Comparison of ENCODE assay signal across 14 mouse cellular contexts in the genomic region with DNA sequence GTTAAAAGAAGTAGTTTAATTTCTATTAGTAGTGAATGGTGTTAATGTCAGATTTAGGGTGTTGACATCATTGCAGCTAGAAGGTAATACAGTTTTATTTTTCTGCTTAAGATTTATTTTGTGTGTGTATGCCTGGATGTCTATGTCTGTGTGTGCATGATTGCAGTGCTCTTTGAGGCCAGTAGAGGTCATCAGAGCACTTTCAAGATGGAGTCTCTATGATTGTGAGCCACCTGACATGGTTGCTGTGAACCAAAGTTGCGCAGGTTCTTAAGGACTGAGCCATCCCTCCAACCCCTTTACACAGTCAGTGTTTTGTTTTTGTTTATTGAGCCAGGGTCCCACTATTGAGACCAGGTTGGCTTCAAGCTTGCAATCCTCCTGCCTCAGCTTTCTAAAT. TPM values are rescaled to one million over a fixed set of nuclear protein-coding genes. Genes with fewer than 3 reads are reported as not detected.
DNase-seq lines count a peak whose midpoint lies in the region; ATAC-seq and TF ChIP-seq lines count a peak whose summit lies in the region.
"Had no signal": no experiment of that assay in that cellular context is flagged by ENCODE, and none has a peak within 500 bp of the region (broad histone marks: within the 10 kb centered on the region; RNA-seq: fewer than 3 reads in every experiment).

No protein-coding gene starts in this region.

- H3K9ac ChIP-seq in intestine, postnatal 0 days (ENCODE audit: low read depth, low read length), result no peak overlapping the region
- H3K9ac ChIP-seq in intestine, embryonic 16.5 days (ENCODE audit: low read depth, low read length), result no peak overlapping the region
- H3K9ac ChIP-seq in CH12.LX (ENCODE audit: insufficient read depth, low read depth), result no peak overlapping the region
- no peak overlapping the region for H3K9ac ChIP-seq in hindbrain, embryonic 16.5 days (ENCODE audit: low read depth, low read length)
- H3K9ac ChIP-seq: hindbrain, embryonic 13.5 days; liver, embryonic 15.5 days had no signal

- peak; percentile 59 for TF ChIP-seq CTCF in intestine, postnatal 0 days (IDR thresholded peaks at IDR 0.05; ENCODE audit: low read depth)
- peak; percentile 40 to 79; a peak in 2 of 4 replicates for TF ChIP-seq CTCF in CH12.LX (conservative IDR thresholded peaks at IDR 0.05 in 1 of 2, IDR thresholded peaks at IDR 0.05 in 1 of 2; ENCODE audit: low read depth in 2 of 2, low read length in 2 of 2)
- TF ChIP-seq CTCF in cortical plate, adult 2 months (IDR thresholded peaks at IDR 0.05; ENCODE audit: extremely low read depth, insufficient read depth, low read length), result peak; percentile 39

- dilution Hi-C loops in CH12.LX (cut with MboI; ENCODE audit: extremely low pct_ligation_motif_present, extremely low pct_unique_long_range_greater_than_20kb, low sequenced_read_pairs), result no loop called here

- no peaks in the 10 kb centered on the region for H3K4me1 ChIP-seq in intestine, postnatal 0 days (replicated peaks; ENCODE audit: control insufficient read depth, insufficient read depth, low read length)
- 0 out of 2 replicates have a peak, but pooled peaks cover 3% of the 10 kb centered on the region for H3K4me1 ChIP-seq in intestine, embryonic 16.5 days (ENCODE audit: control insufficient read depth, insufficient read depth, low read length)
- peaks cover 7 to 16% of the 10 kb centered on the region in 2 experiments; a peak in 3 of 4 replicates for H3K4me1 ChIP-seq in CH12.LX (ENCODE audit: control insufficient read depth in 1 of 2, insufficient read depth in 2 of 2)
- no peaks in the 10 kb centered on the region for H3K4me1 ChIP-seq in cortical plate, adult 2 months (ENCODE audit: control insufficient read depth, insufficient read depth, low read length)
- no peaks in the 10 kb centered on the region for H3K4me1 ChIP-seq in hindbrain, embryonic 16.5 days (ENCODE audit: control insufficient read depth, insufficient read depth, low read depth, low read length)
- H3K4me1 ChIP-seq: hindbrain, embryonic 13.5 days had no signal

- TF ChIP-seq EP300 in CH12.LX (IDR thresholded peaks at IDR 0.05; ENCODE audit: low read length), result no peak

- no peaks in the 10 kb centered on the region; the same call in 1 of the 2 replicates for H3K79me2 ChIP-seq in CH12.LX (replicated peaks; ENCODE audit: control insufficient read depth, extremely low read depth, insufficient read depth, poor library complexity, severe bottlenecking)

- no peaks in the 10 kb centered on the region for H3K27me3 ChIP-seq in intestine, postnatal 0 days (replicated peaks; ENCODE audit: control insufficient read depth, insufficient read depth, low read length)
- H3K27me3 ChIP-seq in intestine, embryonic 16.5 days (replicated peaks; ENCODE audit: control insufficient read depth, insufficient read depth, low read length), result no peaks in the 10 kb centered on the region
- no peaks in the 10 kb centered on the region for H3K27me3 ChIP-seq in CH12.LX (replicated peaks)
- H3K27me3 ChIP-seq in hindbrain, embryonic 16.5 days (replicated peaks; ENCODE audit: control insufficient read depth, insufficient read depth, low read length), result no peaks in the 10 kb centered on the region
- H3K27me3 ChIP-seq: hindbrain, embryonic 13.5 days had no signal

- in situ Hi-C loops in CH12.LX (cut with MboI; ENCODE audit: low pct_ligation_motif_present, low pct_unique_long_range_greater_than_20kb, low sequenced_read_pairs), result no loop called here

- peak; percentile 80 for TF ChIP-seq RAD21 in CH12.LX (IDR thresholded peaks at IDR 0.05; ENCODE audit: low read depth, low read length)

- H3K27ac ChIP-seq in intestine, postnatal 0 days (ENCODE audit: low read depth, low read length), result no peak overlapping the region
- H3K27ac ChIP-seq in intestine, embryonic 16.5 days (ENCODE audit: low read length), result no peak overlapping the region
- H3K27ac ChIP-seq in CH12.LX (ENCODE audit: insufficient read depth, low read depth), result no peak overlapping the region
- H3K27ac ChIP-seq in cortical plate, adult 2 months (ENCODE audit: insufficient read depth, low read length), result no peak overlapping the region
- H3K27ac ChIP-seq in hindbrain, embryonic 16.5 days (ENCODE audit: low read depth, low read length), result no peak overlapping the region
- H3K27ac ChIP-seq: hindbrain, embryonic 13.5 days; liver, embryonic 15.5 days had no signal

- no peak for TF ChIP-seq POLR2A in CH12.LX (IDR thresholded peaks at IDR 0.05; ENCODE audit: low read depth, low read length)
- TF ChIP-seq POLR2A in cortical plate, adult 2 months (IDR thresholded peaks at IDR 0.05; ENCODE audit: extremely low read depth, insufficient read depth, low read length), result no peak

- H3K4me3 ChIP-seq in intestine, postnatal 0 days (ENCODE audit: low read depth, low read length), result no peak overlapping the region
- H3K4me3 ChIP-seq in intestine, embryonic 16.5 days (ENCODE audit: low read length), result no peak overlapping the region
- no peak overlapping the region for H3K4me3 ChIP-seq in CH12.LX (replicated peaks in 1 of 3; ENCODE audit: low read depth in 2 of 3, low read length in 2 of 3, poor library complexity in 1 of 3)
- H3K4me3 ChIP-seq in cortical plate, adult 2 months (ENCODE audit: insufficient read depth, low read length), result no peak overlapping the region
- H3K4me3 ChIP-seq in hindbrain, embryonic 16.5 days (ENCODE audit: low read length), result no peak overlapping the region
- H3K4me3 ChIP-seq: hindbrain, embryonic 13.5 days; liver, embryonic 15.5 days; myocyte had no signal

- no peaks in the 10 kb centered on the region for H3K9me3 ChIP-seq in intestine, postnatal 0 days (ENCODE audit: control insufficient read depth)
- H3K9me3 ChIP-seq in intestine, embryonic 16.5 days (ENCODE audit: control insufficient read depth, low read length), result no peaks in the 10 kb centered on the region; the same call in 1 of the 2 replicates
- H3K9me3 ChIP-seq in CH12.LX (replicated peaks; ENCODE audit: low read length), result peaks cover 6% of the 10 kb centered on the region
- H3K9me3 ChIP-seq in hindbrain, embryonic 16.5 days (ENCODE audit: control insufficient read depth, low read length), result no peaks in the 10 kb centered on the region
- H3K9me3 ChIP-seq: hindbrain, embryonic 13.5 days; liver, embryonic 15.5 days had no signal

- no peak for ATAC-seq in intestine, postnatal 0 days
- no peak for ATAC-seq in intestine, embryonic 16.5 days
- ATAC-seq in hindbrain, embryonic 16.5 days, result no peak

- WGBS in intestine, postnatal 0 days, result 100% methylated on average over 1 of the region's 1 CpGs
- 94% methylated on average over 1 of the region's 1 CpGs for WGBS in intestine, embryonic 16.5 days
- WGBS in hindbrain, embryonic 16.5 days, result 94% methylated on average over 1 of the region's 1 CpGs

- no peak overlapping the region for H3K4me2 ChIP-seq in intestine, postnatal 0 days (replicated peaks; ENCODE audit: low read depth)
- no peak overlapping the region for H3K4me2 ChIP-seq in intestine, embryonic 16.5 days (ENCODE audit: low read depth, low read length)
- no peak overlapping the region for H3K4me2 ChIP-seq in CH12.LX (ENCODE audit: insufficient read depth, low read depth, poor library complexity, severe bottlenecking)
- H3K4me2 ChIP-seq in hindbrain, embryonic 16.5 days (ENCODE audit: low read length), result no peak overlapping the region
- H3K4me2 ChIP-seq: hindbrain, embryonic 13.5 days; liver, embryonic 15.5 days had no signal

- DNase-seq in 3T3-L1 (ENCODE audit: low read depth, low spot score) (peak; percentile 63), CH12.LX (ENCODE audit: extremely low read depth) (no peak)
- no peak for DNase-seq in kidney, postnatal 25 days
- DNase-seq in lung, postnatal 4 days, result no peak
- DNase-seq: cerebellum, adult 9-10 months; layer of hippocampus, adult 9-11 months; thymus, adult 18-20 months had no signal

- H3K36me3 ChIP-seq in intestine, postnatal 0 days (ENCODE audit: control insufficient read depth, insufficient read depth), result peaks cover 4% of the 10 kb centered on the region; the same call in 1 of the 2 replicates
- no peaks in the 10 kb centered on the region for H3K36me3 ChIP-seq in intestine, embryonic 16.5 days (ENCODE audit: control insufficient read depth, insufficient read depth, low read length)
- H3K36me3 ChIP-seq in CH12.LX (replicated peaks in 1 of 2; ENCODE audit: control insufficient read depth in 1 of 2, insufficient read depth in 1 of 2, low read length in 1 of 2), result peaks cover 7 to 11% of the 10 kb centered on the region in 2 experiments
- H3K36me3 ChIP-seq in hindbrain, embryonic 16.5 days (ENCODE audit: control insufficient read depth, insufficient read depth, low read length), result no peaks in the 10 kb centered on the region

TF ChIP-seq in CH12.LX, 34 proteins besides CTCF, POLR2A, EP300 and RAD21 (continues in another document):
- TF ChIP-seq ZC3H11A (IDR thresholded peaks at IDR 0.05; ENCODE audit: low read depth, low read length) (0 out of 2 replicates have a peak, but pooled peaks have one; percentile 4), MAFK (IDR thresholded peaks at IDR 0.05; ENCODE audit: insufficient replicate concordance, low read length) (no peak)

RNA-seq across cellular contexts. Expression of a gene that starts 7.5 kb away (rescaled TPM):
- polyA plus RNA-seq in intestine, postnatal 0 days (2015; fragmentation: Nextera tagmentation; extraction: Ambion mirVana), result 28.7 and 29.3 TPM in 2 replicates
- 46.4 and 51.7 TPM in 2 replicates for polyA plus RNA-seq in intestine, embryonic 16.5 days (2015; fragmentation: Nextera tagmentation; extraction: Ambion mirVana)
- total RNA-seq in CH12.LX (2012; rRNA removed) (36.8 and 45.5 TPM in 2 replicates), CH12.LX (2014; rRNA removed) (49.9 and 52.5 TPM in 2 replicates)
- polyA plus RNA-seq in CH12.LX (2012; ENCODE audit: insufficient read length, low read depth), result 43.2 and 50.4 TPM in 2 replicates
- 32.8 and 33.0 TPM in 2 replicates for polyA plus RNA-seq in cortical plate, adult 2 months (2012; rRNA removed)
- 58.3 and 59.2 TPM in 2 replicates for polyA plus RNA-seq in hindbrain, embryonic 16.5 days (2015; fragmentation: Nextera tagmentation; extraction: Ambion mirVana)

RNA-seq across cellular contexts. Expression of a gene that starts 36.5 kb away (rescaled TPM):
- polyA plus RNA-seq in intestine, postnatal 0 days (2015; fragmentation: Nextera tagmentation; extraction: Ambion mirVana), result 39.5 and 41.6 TPM in 2 replicates
- 37.2 and 38.7 TPM in 2 replicates for polyA plus RNA-seq in intestine, embryonic 16.5 days (2015; fragmentation: Nextera tagmentation; extraction: Ambion mirVana)
- total RNA-seq in CH12.LX (2012; rRNA removed) (42.3 and 50.2 TPM in 2 replicates), CH12.LX (2014; rRNA removed) (57.1 and 58.3 TPM in 2 replicates)
- 63.2 and 73.6 TPM in 2 replicates for polyA plus RNA-seq in CH12.LX (2012; ENCODE audit: insufficient read length, low read depth)
- 41.3 and 44.5 TPM in 2 replicates for polyA plus RNA-seq in cortical plate, adult 2 months (2012; rRNA removed)
- polyA plus RNA-seq in hindbrain, embryonic 16.5 days (2015; fragmentation: Nextera tagmentation; extraction: Ambion mirVana), result 78.0 and 92.1 TPM in 2 replicates

RNA-seq across cellular contexts. Expression of a gene that starts 36.5 kb away (rescaled TPM):
- 148 and 182 TPM in 2 replicates for polyA plus RNA-seq in intestine, postnatal 0 days (2015; fragmentation: Nextera tagmentation; extraction: Ambion mirVana)
- polyA plus RNA-seq in intestine, embryonic 16.5 days (2015; fragmentation: Nextera tagmentation; extraction: Ambion mirVana), result 74.1 and 89.4 TPM in 2 replicates
- total RNA-seq in CH12.LX (2012; rRNA removed), result 54.4 and 70.4 TPM in 2 replicates
- total RNA-seq in CH12.LX (2014; rRNA removed), result 44.8 and 45.3 TPM in 2 replicates
- polyA plus RNA-seq in CH12.LX (2012; ENCODE audit: insufficient read length, low read depth), result 60.1 and 61.0 TPM in 2 replicates
- polyA plus RNA-seq in cortical plate, adult 2 months (2012; rRNA removed), result 33.0 and 33.2 TPM in 2 replicates
- polyA plus RNA-seq in hindbrain, embryonic 16.5 days (2015; fragmentation: Nextera tagmentation; extraction: Ambion mirVana), result 39.3 and 49.5 TPM in 2 replicates
